Mouse (Mus musculus) adrenal gland, postnatal 14 days (tissue): ENCODE results near the gene Gm14226. TPM values are rescaled to one million over a fixed set of nuclear protein-coding genes. Genes with fewer than 3 reads are reported as not detected.
"Not testable (repeated sequence)": the region's sequence is repeated elsewhere in the genome, so short reads cannot be mapped to it uniquely, and the experiment has no call there.

Experiments used
- DNase-seq: peaks from one replicate; pipeline ENCODE4 v3.0.0; 2021; ENCODE audit warnings: mixed read lengths
- total RNA-seq: library from RNA; stranded (reverse); gene quantifications from 2 replicates; pipeline ENCODE4 v1.2.3, GENCODE M21; 2021

Gene Gm14226
- total RNA-seq, 1 experiment from 2014 or later: 33.1 TPM

DNA sequence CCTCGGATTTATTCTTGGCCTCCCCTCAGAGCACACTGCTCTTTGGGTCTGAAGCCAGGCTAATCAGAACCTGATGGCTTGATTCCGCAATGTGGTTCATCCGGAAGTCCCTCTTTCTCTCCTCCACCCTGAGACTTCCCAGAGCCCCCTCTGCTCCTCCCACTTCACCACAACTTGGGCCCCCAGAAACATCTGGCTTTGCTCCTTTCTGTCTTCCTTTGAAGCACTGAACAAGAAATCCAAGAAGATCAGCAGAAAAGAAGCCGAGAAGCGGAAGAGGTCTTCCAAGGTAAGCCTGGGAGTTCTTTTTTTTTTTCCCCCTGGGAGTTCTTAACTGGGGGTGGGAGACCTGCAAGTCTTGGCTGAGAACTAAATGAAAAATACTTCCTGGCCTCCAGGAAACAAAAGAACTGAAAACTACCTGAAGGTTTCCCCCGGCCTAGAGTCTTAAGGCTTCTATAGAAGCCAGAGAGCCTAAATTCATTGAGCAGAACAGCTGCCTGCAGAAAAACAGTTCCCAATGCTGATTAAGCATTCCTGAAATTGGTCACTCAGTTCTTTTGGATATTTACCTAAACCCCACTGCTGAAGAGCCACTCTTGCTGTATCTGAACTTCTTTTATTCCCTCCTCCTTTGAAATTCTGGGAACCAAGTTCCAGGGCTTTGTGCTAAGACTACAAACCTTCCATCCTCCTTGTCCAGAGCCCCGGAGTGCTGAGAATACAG is 29.5 kb downstream of the Gm14226 start:
- no peak for DNase-seq

DNA sequence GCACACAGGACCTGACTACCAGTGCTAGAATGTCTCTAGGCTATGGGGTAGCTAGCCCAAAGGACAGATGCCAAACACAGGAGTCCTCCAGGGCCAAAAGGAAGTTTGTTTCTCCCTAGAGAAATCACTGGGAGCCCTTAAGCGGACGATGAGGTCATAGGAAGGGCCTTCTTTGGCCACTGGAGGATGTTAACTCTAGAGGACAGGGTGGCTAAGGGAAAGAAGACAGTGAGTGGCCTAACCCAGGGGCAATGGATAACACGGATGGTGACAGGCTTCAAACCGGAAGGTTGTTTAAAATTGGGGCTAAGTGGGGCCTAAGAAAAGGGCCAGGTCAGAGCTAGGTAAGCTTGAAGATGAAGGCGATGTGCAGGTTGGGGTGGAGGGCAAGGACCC is 32.0 kb downstream of the Gm14226 start:
- peak; percentile 25 for DNase-seq

DNA sequence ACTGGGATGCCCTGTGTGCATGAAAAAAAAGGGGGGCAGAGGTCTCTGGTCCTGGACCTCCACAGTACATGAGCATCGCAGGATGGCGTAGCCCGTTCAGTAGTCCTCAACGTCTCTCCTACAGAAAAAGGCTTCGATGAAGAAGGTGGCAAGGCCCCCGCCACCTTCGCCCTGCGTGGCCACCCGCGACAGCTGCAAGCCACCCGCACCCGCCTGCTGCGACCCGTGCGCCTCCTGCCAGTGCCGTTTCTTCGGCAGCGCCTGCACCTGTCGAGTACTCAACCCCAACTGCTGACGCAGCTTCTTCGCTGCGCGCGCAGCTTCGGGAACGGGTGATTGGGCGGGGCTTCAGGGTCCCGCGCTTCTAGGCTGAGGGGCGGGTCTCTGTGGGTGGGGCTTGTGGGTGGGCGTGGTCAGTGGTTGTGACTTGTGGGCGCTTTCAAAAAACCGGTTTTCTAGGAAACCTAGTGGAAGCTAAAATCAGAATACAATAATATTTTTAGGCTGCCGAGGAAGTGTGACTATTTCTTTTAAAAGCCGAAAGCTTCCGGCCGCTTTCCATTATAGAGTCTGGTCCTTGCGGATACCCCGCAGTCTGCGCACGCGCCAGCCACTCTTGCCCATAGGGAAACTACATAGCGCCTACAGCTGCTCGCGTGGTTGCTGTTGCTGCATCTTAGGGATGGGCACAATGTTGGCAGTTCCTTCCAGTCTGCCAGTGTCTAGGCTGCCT is 32.6 kb downstream of the Gm14226 start:
- peak; percentile 97 for DNase-seq

DNA sequence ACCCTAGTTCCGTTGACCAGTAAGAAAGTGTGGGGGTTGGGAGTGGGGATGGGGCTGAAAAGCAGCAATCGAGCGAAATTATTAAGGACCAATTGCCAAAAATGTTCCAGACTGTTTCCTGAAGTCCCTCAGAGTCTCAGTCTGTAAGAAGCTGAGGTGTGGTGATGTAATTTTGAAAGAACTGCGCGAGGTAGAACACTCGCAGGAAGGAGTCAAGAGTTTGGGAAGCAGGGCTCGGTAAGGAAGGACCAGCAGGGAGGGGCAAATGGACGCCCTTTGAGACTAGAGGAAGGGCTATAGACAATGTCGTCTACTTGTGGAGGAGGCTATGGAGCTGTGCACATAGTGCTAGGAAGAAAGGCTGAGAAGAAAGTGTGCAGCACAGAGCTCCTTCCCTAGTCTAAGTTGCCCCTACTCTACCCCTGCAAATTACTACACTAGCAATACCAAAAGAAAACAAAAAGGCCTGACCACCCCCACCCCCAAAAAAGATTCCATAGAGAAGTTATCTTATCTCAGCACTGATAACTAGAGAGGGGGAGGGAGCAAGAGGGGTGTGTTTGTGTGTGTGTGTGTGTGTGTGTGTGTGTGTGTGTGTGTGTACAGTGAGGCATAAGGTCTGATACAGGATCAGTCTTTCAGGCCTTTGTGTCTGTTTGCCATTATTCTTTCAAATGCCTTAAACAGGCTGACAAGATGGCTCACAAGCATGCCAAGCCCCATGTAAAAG is 33.7 kb downstream of the Gm14226 start:
- DNase-seq: no peak

DNA sequence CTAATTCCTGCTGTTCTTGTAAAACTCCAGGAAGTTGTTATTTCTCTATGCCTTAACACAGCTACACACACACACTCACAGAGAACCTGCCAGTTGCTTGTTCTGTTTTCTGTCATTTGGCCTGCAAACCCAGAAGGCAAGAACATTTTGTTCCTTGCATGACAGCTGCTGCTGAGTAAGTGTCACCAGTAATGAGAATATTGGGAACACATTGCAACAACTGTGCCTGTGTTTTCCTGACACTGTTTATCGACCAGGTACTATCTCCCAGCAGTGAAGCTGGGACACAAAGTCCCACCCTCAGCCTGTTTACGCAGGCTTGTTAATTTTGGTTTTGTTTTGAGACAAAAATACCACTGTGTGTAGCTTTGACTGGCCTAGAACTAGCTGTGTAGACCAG is 34.6 kb downstream of the Gm14226 start:
- peak; percentile 29 for DNase-seq

DNA sequence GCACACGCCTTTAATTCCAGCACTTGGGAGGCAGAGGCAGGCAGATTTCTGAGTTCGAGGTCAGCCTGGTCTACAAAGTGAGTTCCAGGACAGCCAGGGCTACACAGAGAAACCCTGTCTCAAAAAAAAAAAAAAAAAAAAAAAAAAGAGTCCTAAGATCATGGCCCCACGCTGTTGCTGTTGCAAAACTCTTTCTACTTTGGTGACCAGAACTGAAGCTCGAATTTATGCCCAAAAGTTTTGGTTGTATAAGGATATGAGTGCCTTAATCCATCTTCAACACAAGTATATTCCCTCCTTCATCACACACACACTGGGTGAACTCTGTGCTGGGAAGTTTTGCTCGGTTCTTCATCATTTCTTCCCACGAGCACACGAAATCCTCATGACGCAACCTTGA is 35.4 kb downstream of the Gm14226 start:
- DNase-seq: not testable (repeated sequence)

DNA sequence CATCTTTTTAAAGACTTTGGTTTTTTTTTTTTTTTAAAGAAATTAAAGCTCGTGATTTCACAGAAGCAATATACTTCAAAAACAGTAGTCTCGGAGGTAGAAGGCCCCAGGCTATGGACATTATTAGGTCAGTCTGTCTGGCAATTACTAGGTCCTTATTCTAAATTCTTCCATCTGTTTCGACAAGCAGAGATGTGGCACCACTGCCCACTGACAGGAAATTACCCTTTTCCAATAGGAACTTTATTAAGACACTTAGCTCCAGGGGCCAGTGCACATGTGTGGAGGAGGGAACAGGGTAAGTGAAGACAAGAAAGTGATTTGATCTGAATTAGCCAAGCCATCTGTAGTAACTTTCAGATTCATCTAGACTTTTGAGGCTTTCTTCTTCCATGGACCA is 36.6 kb downstream of the Gm14226 start:
- no peak for DNase-seq

DNA sequence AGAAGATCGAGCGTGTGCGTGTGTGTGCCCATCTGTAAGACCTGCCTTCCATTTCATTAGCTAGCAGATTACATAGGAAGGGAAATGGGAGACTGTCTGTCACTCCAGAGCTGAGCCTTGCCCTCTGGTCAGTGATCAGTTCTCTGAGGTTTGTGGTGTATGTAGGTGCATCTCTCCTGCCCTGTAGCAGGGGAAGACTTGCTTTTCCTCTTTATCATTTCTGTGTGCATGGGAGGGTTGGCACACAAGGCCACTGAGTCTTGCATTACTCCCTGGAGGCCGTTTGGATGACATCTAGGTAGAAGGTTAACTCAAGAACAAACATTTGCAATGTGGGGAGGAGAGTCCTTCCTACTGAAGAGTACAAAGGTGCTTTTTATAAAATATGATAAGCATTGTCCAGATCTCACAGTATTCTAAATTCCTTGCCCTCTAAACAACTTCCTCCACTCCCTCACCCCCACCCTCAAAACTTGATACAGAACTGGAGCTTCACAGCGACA is 38.1 kb downstream of the Gm14226 start:
- DNase-seq: peak; percentile 31

DNA sequence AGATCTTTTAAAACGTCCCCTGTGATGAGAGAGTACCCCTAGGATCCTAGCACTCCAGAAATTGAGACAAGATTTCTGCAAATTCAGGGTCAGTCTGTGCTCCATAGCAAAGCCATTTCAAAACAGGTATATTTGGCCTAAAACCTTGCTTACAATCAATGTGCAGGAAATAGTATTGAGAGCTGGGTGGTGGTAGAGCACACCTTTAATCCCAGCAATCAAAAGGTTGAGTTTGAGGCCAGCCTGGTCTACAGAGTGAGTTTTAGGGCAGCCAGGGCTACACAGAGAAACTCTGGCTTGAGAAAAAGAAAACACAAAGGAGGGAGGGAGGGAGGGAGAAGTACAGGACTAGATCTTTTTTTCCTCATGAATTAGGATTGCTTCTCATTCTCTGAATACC is 39.3 kb downstream of the Gm14226 start:
- no peak for DNase-seq

DNA sequence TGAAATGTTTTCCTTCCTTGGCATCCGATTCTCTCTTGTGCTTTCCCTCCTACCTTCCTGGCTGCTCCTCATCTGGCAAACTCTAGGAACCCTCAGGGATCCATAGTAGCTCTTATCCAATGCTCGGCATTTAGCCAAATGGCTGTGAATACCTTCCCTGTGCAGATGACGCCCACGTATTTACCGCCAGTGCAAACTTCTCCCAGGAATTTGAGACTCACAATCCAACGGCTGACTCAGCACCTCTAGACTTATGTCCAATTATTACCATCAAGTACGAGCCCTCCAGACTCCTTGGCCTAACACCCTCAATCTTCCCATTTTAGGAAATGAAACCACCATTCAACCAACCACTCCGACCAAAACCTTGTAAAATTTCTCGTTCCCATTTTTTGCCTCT is 53.0 kb downstream of the Gm14226 start:
- no peak for DNase-seq

DNA sequence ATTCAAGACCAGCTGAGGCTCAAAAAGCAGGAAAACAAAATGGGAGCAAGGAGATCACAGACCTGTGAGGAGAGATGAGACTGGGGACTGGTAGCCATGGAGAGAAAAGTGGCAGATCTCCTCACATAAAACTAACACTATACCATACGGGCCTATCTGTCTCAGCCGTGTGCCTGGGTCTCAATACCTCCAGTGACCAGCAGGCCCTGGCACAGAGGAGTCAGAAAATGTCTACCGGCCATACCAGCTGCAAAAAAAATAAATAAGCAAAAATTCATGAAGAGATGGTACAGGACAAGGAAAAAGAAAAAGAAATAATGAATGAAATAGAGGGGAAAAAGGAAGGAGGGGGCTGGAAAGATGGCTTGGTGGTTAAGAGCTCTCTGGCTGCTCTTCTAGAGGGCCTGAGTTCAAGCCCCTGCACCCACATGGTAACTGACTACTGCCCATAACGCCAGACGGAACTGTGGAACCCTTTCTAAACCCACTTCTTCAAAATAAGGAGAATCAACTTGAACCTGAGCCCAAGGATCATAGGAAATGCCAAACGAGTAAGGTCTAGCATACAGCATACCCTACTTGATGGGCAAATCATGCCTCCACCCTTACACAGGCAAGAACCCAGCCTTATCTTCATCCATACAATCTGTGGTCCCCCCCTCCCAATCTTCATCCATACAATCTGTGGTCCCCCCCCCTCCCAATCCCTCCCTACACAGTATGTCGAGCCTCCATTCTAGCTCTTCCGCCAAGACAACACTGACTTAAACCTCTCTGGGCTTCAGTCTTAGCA is 54.5 kb downstream of the Gm14226 start:
- DNase-seq: no peak

DNA sequence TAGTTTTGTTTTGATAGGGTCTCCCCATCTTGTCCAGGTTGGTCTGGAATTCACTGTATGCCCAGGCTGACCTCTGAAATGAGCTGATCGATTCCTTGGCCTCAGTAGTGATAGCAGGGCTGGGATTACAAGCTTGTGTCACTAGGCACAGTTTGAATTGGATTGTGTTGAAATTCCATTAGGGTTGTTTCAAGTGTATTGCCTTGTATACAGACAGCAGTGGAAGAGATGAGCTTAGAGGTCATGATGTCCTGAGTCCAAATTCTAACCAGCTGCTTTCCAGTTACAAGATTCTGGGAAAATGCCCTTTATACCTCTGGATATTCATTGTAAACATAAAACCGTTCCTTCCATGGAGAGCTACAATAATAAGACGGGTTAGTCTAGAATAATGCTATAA is 55.3 kb downstream of the Gm14226 start:
- no peak for DNase-seq

DNA sequence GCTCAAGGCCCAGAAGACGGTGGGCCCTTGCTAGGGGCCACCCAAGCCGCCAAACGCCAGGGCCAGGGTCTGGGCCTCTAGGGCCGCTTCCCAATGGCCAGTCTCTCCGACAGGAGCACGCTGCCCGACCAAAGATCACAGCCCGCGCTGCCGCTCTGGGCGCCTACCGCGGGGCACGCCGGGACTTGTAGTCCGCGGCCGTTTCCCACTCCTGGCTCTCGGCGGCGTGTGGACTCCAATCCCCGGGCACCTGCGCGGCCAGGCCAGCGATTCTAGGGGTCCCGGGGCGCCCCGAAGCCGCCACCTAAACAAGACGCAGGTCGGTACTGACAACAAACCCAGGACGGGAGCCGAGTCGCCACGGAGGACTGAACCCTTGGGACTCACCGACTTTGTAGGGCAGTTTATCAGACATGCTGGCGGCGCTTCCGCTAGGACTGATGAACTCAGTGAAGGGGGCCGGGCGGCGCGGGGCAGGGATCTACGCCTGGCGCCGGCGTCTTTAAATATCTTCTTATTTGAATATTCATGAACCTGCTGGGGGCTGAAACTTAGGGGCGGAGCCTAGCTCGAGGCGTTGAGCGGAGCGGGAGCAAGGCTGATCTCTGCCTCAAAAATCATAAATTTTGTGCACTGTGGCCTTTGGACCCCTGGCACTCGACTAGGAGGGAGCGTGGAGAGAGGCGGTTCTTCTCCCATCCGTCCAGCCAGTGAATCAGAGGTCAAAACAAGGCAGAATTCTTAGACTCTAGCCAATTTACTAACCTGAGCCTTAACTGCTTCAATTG is 56.1 kb downstream of the Gm14226 start, which contains the start of gene Ahcy:
Gene Ahcy (minus strand): TSS at position 520 of the 788 bp plus-strand sequence.
- peak; percentile 93 for DNase-seq

DNA sequence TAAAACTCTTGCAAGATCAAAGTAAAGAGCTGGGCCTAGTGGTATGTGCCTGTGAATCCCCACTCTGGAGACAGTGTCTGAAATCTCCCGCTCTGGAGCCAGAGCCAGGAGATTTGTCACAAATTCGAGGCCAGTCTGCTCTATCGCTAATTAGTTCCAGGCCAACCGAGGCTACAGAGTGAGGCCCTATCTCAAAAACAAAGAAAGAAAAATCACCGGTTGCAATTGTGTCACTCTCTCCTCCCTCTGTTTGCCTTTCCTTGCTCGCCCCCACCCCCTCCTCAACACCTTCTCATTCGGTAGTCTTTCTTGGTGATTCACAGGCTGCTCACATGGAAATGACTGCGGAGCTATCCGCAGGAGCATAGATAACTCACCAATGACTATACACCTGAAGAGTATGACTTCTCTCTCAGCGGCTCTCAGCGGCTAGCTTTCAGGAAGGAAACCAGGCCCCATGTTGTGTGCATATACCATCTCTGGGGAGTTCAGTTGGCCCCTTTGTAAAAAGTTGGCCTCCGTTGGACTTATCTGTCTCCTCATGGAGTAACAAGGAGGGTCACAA is 56.8 kb downstream of the Gm14226 start:
- DNase-seq: no peak

DNA sequence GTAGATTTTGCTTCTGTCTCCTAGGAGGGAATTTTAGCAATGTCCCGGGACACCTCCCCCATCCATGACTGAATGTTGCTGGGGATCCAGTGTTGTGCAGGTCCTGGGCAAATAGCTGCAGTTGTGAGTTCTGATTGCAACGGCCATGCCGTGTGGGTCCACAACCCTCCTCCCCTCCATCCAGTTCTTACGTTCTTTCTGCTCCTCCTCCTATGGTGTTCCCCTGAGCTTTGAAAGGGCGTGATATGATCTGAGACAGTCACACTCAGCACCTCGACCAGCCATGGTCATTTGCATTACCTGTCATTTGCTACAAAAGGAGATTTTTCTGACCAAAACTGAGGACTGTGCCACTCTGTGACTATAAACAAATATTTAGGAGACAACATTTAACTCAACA is 57.6 kb downstream of the Gm14226 start:
- DNase-seq: no peak

Other genes with a start within 250 kb of the Gm14226 start
- not detected in 2 replicates for gene Gm14214, start 248.2 kb upstream of the Gm14226 start, total RNA-seq
- 189 and 194 TPM in 2 replicates for gene Raly, start 227.2 kb upstream of the Gm14226 start, total RNA-seq
- gene a, start 226.9 kb upstream of the Gm14226 start, total RNA-seq: not detected in 2 replicates
- 138 and 155 TPM in 2 replicates for gene Eif2s2, start 125.3 kb upstream of the Gm14226 start, total RNA-seq
- gene Ahcy, start 56.2 kb downstream of the Gm14226 start, total RNA-seq: 60.2 and 130 TPM in 2 replicates
- gene Itch, start 115.2 kb downstream of the Gm14226 start, total RNA-seq: 49.8 and 51.3 TPM in 2 replicates
- 357 and 369 TPM in 2 replicates for gene Dynlrb1, start 218.3 kb downstream of the Gm14226 start, total RNA-seq